Mouse (Mus musculus): ENCODE data around the gene Med19. TPM values are rescaled to one million over a fixed set of nuclear protein-coding genes. Genes with fewer than 3 reads are reported as not detected.
"Not testable (repeated sequence)": the region's sequence is repeated elsewhere in the genome, so short reads cannot be mapped to it uniquely, and the experiment has no call there.

Med19 gene
- total RNA-seq, 2 experiments from 2014 or later = 11.7 to 12.2 TPM

- intact Hi-C loops (cut with DNase I) = loop anchor here (2.0 to 10.0 kb wide), 3 partner anchors 41 to 205 kb away; no protein-coding TSS in a partner anchor
- peak; percentile 44 to 49 for DNase-seq
Measured at GRCm38 (mm10) chr2:84660253-84660652, 17.9 kb upstream of the Med19 start.

- intact Hi-C loops (cut with DNase I) = loop anchor here (1.0 to 10.0 kb wide), 2 partner anchors 106 to 178 kb away; no protein-coding TSS in a partner anchor
Measured at GRCm38 (mm10) chr2:84662866-84663265, 15.3 kb upstream of the Med19 start.

GRCm38 (mm10) chr2:84666081-84666480, 12.1 kb upstream of the Med19 start:
- intact Hi-C loops (cut with DNase I) = loop anchor here (10.0 kb wide), 1 partner anchor 181 kb away; no protein-coding TSS in a partner anchor
- no peak for DNase-seq

More at GRCm38 (mm10) chr2:84662866-84663265, 15.3 kb upstream of the Med19 start:
- DNase-seq = peak; percentile 52 to 65

- DNase-seq = peak in 1 of 2 experiments; percentile 15
- intact Hi-C loops (cut with DNase I) = loop anchor here (10.0 kb wide), 1 partner anchor 185 kb away; no protein-coding TSS in a partner anchor
Measured at GRCm38 (mm10) chr2:84669828-84670568, 8.2 kb upstream of the Med19 start.

GRCm38 (mm10) chr2:84670569-84670933, 7.7 kb upstream of the Med19 start, which contains the start of gene Selenoh:
Gene Selenoh, minus strand, starts transcription at chr2:84670770.
- intact Hi-C loops (cut with DNase I) = no loop called here
- DNase-seq = peak; percentile 73 to 75

- DNase-seq; intact Hi-C loops (cut with DNase I): not testable (repeated sequence)
Measured at GRCm38 (mm10) chr2:84671535-84671934, 6.7 kb upstream of the Med19 start.

- no peak for DNase-seq
- intact Hi-C loops (cut with DNase I) = loop anchor here (5.0 kb wide), 1 partner anchor 120 kb away; the partner anchor contains the start of gene Ube2l6
Measured at GRCm38 (mm10) chr2:84677270-84677967, 783 bp upstream of the Med19 start.

GRCm38 (mm10) chr2:84679016-84679415, 814 bp downstream of the Med19 start, which contains the start of gene Tmx2:
Gene Tmx2, minus strand, starts transcription at chr2:84679140.
- intact Hi-C loops (cut with DNase I) = loop anchor here (2.0 to 5.0 kb wide), 2 partner anchors 36 to 118 kb away; partner anchors contain the start of genes Ube2l6 and Zdhhc5
- no peak for DNase-seq

GRCm38 (mm10) chr2:84682605-84683183, 4.5 kb downstream of the Med19 start:
- DNase-seq = no peak

GRCm38 (mm10) chr2:84688080-84688844, 10.1 kb downstream of the Med19 start:
- intact Hi-C loops (cut with DNase I) = no loop called here
- no peak for DNase-seq

More at GRCm38 (mm10) chr2:84682605-84683183, 4.5 kb downstream of the Med19 start:
- intact Hi-C loops (cut with DNase I) = no loop called here

- no peak for DNase-seq
- intact Hi-C loops (cut with DNase I) = no loop called here
Measured at GRCm38 (mm10) chr2:84690050-84690449, 11.8 kb downstream of the Med19 start.

GRCm38 (mm10) chr2:84695007-84695695, 16.9 kb downstream of the Med19 start:
- intact Hi-C loops (cut with DNase I) = no loop called here
- DNase-seq = no peak

- no peak for DNase-seq
- intact Hi-C loops (cut with DNase I) = no loop called here
Measured at GRCm38 (mm10) chr2:84703497-84703896, 25.3 kb downstream of the Med19 start.

- intact Hi-C loops (cut with DNase I) = no loop called here
- DNase-seq = no peak
Measured at GRCm38 (mm10) chr2:84704329-84704728, 26.1 kb downstream of the Med19 start.

- DNase-seq = no peak
- intact Hi-C loops (cut with DNase I) = no loop called here
Measured at GRCm38 (mm10) chr2:84705295-84705694, 27.1 kb downstream of the Med19 start.

- intact Hi-C loops (cut with DNase I) = no loop called here
- DNase-seq = no peak
Measured at GRCm38 (mm10) chr2:84707523-84707922, 29.3 kb downstream of the Med19 start.

GRCm38 (mm10) chr2:84711898-84712297, 33.7 kb downstream of the Med19 start:
- DNase-seq = no peak
- intact Hi-C loops (cut with DNase I) = loop anchor here (10.0 kb wide), 2 partner anchors 333 to 1067 kb away; partner anchors contain the start of genes Tnks1bp1 and Zc3h15

GRCm38 (mm10) chr2:84714422-84714810, 36.2 kb downstream of the Med19 start:
- intact Hi-C loops (cut with DNase I) = loop anchor here (2.0 to 10.0 kb wide), 3 partner anchors 36 to 1070 kb away; partner anchors contain the start of genes Gm28635, Med19, Tmx2 and Tnks1bp1
- no peak for DNase-seq

Measured in heart, postnatal 36 days (tissue).